Comparison of ENCODE assay signal across 1 mouse cellular context in genomic region chr7:45519345-45520120, GRCm38 (mm10).
TF ChIP-seq lines count a peak whose summit lies in the region.

No protein-coding gene starts in this region.

TF ChIP-seq in MEL, 35 proteins besides CTCF, POLR2A, EP300 and RAD21 (continued from another document):
- TF ChIP-seq MYC (IDR thresholded peaks at IDR 0.05; ENCODE audit: low read depth, low read length): no peak
